Mouse (Mus musculus) kidney, postnatal 4 days (tissue): ENCODE results near the gene Ift46.
"Not testable (repeated sequence)": the region's sequence is repeated elsewhere in the genome, so short reads cannot be mapped to it uniquely, and the experiment has no call there.

ENCODE experiments used
- DNase-seq, 2 experiments: peaks; one replicate each; pipeline ENCODE4 v3.0.0; 2021; ENCODE audit warnings: mixed read lengths in 2 of 2

Ift46 gene

DNA sequence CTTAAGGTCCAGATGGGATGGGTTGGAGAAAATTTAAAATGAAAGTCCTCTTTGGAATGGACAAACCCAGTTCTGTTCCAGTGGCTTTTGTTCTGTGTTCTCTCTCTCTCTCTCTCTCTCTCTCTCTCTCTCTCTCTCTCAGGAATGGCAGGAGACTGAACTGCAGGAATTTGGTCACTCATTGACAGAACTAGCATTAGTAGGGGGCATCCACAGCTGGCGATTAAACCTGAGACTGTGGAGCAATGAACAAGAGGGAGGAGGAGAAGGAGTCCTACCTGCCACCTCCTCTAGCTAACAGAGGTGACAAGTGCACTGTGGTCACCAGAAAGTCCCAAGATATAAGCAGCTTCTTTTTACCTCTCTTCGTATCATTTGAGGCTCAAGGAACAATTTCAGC lies 31.4 kb upstream of the Ift46 start:
- peak in 1 of 2 experiments; percentile 54 for DNase-seq

DNA sequence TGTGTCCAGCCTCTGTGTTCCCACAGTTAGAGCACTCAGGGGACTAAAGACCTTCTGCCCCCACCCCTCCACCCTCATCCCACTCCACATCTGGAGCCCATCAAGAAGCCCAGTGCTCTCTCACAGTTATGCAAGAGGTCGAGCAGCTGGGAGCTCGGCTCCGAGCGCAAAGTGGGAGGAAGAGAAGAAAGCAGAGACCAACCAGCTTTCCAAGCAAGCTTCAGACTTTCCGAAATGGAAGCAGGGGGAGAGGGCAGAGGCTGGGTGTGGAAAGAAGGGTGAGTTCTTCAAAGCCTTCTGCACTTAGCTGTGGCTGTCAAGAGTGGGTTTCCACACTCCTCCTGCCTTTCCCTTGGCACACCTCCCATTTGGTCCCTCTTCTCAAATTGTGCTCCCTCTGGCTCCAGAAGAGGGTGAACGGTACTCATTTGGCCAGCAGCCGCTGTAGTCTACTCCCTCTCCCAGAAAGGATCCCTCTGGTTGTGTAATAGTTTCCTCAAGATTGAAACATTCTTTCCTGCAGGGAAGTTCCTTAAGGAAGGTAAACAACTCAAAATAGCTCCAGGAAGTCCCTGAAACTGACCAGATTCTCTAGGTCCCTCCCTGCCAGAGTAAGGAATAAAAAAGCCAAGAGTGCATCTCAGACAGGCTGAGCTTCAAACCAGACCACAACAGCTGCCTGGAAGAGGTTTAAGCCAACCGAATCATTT lies 30.3 kb upstream of the Ift46 start:
- DNase-seq = peak; percentile 75 to 83

DNA sequence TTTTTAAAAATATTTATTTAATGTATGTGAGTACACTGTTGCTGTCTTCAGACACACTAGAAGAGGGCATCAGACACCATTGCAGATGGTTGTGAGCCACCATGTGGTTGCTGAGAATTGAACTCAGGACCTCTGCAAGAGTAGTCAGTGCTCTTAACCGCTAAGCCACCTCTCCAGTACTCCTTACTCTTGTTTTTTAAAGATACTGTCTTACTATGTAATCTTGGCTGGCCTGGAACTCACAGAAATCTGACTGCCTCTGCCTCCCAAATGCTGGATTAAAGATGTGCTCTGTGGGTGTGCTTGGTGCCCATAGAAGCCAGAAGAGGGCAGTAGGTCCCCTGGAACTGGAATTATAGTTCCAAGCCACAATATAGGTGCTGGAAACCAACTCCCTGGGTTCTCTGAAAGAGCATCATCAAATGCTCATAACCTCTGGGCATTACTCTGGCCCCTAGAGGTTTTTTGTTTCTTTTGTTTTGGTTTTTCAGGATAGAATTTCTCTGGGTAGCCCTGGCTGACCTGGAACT lies 27.0 kb upstream of the Ift46 start:
- no peak for DNase-seq

DNA sequence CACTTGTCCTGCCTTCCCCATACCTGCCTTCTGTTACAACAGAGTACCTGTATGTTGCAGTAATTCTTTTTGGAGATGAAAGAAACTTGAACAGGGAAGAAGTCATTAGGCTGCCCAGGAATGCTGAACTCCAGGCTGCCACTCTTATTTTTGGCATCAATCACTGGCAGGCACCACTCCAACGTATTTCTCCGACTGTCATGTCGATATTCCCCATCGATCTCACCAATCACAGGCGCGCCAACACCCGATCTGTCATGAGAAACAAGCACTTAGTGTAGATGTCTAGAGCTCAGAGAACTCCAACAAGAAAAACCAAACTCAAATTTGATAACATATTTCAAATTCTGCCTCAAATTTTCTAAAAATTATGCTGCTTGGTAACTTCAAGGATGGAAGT lies 22.3 kb upstream of the Ift46 start:
- no peak for DNase-seq

DNA sequence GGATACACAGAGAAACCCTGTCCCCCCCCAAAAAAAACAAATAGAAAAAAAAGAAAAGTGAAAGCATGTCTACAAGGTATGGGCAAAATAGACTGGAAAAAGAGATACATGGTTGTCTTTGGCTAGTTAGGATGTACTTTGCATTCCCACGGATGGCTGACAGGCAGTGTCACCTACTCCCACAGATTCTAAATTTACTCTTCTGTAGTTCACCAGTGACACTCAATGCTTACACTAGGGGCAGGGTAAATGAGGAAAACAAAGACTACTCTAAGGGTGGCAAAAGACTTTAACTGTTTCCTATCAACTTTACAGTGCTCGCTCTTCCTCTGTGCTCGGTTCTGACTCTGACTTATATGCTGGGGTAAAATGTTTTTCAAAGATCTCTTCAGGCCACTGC lies 21.0 kb upstream of the Ift46 start:
- DNase-seq = no peak

DNA sequence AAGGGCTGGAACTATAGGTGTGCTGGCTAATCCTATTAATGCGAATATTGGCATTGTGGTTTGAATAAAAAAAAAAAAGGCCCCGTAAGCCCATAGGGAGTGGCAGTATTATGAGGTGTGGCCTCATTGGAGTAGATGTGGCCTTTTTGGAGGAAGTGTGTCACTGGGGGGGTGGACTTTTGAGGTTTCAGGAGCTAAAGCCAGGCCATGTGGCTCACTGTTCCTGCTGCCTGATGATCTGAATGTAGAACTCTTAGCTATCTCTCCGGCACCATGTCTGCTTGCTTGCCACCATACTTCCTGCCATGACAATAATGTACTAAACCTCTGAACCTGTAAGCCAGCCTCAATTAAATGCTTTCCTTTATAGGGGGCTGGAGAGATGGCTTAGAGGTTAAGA lies 20.4 kb upstream of the Ift46 start:
- DNase-seq = no peak

DNA sequence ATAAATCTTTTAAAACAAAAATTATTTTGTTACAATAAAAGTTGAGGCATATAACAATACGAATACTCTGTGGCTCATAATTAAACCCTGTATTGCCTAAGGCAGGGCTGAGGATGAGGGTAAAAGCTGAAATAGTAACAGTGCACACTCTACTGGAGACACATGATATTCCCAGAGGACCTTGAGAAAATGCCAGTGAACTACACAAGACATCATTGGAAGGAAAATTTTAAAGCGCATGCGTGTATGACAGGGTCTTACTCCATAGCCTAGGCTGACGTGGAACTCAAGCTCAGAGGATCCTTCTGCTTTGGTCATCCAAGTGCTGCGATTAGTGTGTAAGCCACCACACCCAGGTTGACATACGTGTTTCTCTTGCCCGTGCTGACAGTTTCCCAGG lies 19.2 kb upstream of the Ift46 start:
- DNase-seq = no peak

DNA sequence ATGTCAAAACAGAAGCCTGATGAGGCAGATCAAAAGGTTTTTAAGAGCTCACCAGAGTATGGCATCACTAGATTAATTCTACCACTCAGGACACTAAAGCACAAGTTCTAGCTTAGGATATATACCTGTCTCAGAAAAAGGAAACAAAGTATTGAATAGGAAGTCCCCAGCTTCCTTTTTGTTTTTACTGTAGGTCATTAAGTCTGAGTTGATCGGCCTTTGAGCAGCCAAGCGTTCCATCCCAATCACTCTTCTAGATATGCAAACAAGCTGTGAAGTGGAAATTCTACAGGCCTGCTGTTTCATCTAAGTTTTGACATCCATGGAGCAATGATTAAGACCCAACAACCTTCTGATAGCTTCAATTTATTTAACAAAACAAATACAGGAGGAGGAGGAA lies 6.8 kb upstream of the Ift46 start:
- no peak for DNase-seq

DNA sequence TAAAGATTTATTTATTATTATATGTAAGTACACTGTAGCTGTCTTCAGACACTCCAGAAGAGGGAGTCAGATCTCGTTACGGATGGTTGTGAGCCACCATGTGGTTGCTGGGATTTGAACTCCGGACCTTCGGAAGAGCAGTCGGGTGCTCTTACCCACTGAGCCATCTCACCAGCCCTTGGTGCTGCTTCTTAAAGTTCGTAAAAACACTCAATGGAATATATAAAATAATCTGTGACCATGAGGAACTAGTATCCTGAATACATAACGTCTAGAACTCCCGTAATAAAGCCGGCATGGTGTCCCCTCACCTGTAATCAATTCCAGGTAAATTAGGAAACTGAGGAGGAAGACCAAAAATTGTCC lies 304 bp downstream of the Ift46 start:
- DNase-seq = not testable (repeated sequence)

DNA sequence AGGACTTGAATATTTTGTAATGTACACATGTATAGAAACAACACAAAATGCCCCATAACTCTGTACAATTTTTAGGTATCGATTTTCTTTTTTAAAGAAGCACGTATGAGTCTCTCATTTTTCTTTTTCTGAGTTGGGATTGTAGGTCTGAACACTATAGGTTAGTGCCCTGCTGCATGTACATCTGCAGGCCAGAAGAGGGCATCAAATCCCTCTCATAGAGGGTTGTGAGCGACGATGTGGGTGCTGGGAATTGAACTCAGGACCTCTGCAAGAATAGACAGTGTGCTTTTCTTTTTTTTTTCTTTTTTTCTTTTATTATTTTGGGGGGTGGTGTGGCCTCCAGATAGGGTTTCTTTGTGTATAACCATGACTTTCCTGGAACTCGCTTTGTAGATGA lies 3.7 kb downstream of the Ift46 start:
- no peak for DNase-seq

DNA sequence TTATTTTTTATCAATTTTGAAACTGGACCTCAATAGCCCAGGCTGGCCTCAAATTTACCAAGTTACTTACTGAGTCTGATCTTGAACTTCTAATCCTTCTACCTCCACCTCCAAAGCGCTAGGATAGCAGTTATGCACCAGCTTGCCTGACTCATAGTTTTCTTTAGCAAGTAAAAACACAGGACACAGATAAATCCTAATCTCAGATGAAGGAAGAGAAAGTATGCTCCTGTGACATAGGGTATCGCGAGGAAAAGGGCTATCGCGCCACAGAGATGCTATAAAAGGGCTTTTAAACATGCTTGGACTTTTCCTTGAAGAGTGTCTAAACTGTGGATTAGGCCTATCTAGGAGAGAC lies 4.7 kb downstream of the Ift46 start:
- no peak for DNase-seq

DNA sequence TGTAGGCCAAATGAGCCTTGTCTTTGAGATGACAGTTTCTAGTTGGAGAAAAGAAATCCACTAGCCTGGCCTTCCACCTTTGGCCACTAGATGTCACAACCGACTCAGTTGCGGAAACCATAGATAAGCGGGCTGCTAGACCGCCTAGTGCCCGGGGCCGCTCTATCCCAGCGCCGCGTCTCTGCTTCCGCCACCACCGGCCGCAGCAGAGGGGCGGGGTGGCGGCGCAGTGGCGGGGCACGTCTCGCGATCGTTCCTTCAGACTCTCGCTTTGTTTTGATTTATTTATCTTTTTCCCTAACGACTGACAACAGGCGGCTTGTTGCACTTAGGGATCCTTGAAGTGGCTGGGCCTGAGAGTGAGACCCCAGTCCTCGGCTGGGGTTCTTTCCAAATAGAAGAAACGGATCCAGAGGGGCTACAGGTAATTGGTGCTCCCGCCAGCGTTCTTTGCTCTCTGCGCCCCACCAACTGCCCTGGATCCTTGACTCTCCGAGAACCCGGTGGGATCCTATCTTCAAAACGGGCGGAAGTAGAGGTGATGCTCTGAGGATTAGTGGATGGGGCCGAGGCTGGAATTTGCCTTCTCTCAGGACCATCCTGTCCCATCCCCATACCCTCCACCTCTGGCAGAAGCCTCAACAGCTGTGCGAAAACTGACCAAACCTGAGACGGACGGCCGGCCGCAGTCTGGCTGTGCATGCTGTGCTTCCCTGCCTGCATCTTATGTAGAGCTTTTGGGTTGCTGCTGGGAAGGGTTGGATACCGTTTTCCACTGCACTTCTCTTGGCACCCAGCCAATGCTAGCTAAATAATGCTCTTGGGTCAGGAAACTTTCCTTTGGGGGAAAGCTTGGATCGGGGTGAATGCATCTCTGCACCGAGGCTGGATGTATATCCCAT lies 5.3 kb downstream of the Ift46 start:
- peak; percentile 96 to 98 for DNase-seq

DNA sequence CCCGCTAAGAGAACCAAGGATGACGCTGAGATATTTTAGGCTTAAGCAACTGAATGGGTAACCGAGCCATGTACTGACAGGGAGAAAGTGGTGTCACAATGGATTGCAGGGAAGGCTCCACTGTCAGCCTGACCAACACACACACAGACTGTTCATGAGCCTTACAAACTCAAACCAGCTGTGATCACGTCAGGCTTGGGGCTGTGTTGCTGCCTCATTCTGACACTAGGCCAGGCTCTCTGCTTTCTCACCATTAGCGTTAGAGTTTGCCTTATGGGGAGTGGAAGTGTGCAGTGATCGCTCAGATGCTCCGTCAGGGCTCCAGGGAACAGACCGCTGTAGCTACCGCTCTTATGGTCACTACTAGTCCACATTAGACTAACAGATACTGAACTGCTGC lies 25.1 kb downstream of the Ift46 start:
- no peak for DNase-seq

DNA sequence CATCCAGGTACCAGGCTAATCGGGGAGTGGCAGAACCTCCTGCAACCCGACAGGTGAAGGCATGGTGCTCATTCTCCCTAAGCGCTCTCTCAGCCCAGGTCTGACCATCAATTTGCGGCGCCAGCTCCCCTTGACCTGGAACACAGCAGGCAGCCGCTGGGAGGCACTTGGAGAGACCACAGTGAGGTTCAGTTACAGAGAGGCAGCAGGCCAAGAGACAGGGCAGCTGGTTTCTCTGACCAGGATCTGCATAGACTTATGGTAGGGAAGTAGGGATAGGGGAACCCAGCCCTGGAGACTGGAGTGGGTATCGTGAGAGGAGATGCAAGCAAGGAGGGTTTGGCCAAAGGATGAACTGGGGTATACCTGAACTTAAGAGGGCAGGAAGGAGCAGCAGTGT lies 30.6 kb downstream of the Ift46 start:
- DNase-seq = no peak

DNA sequence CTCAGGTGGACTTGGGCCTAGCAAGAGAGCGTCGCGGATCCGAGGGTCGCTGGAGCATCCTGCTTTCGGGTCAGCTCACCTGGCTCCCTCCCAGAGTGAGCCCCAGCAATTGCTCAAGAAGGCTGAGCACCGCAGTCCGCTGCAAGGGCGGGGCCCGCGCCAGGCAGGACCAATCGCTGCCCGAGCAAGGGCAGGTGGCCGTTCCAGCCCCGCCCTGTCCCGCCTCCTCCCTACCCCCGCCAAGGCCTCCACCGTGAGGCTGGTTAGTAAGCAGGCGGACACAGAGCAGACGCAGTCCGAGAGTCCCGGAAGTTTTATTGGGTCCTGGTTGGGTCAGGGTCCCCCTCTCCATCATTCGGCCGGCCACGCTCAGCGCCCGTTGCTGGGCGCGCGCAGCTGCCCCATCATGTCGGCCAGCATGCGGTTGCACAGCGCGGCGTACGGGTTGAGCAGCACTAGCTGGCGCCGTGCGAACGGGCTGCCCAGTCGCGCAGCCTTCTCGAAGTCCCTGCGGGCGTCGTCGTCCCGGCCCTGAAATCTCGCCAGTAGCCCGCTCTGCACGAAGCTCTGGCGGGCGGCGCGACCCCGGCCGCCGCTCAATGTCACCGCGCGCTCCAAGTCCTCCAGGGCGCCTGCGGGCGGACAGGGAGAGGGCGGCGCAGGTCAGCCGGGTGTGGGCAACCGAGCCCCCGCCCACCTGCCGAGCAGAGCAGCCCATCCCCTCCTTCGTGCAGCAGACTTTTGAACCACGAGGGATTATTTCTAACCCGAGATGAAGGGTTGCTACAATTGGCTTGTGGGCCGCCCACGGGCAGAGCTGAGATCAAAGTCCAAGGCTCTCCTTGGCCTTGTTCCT lies 31.6 kb downstream of the Ift46 start, which contains the start of gene Tmem25:
Tmem25 (minus strand) TSS at position 206 of the 856 bp plus-strand sequence.
- peak; percentile 89 to 94 for DNase-seq

DNA sequence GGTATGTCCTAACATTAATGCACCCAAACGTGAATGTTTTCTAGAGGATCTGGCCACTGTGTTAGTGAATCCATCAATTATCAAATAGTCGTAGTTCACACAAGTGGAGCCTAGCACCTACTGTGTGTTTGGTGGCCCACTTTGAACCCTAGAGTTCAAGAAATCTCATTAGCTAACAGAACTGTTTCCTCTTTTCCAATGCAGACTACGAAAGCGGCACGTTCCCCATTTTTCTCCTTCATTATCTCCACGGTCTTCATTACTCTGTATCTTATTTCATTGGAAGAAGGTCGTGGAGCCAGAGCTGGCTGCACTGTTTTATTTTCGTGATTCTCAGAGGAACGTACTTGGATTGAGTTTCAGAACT lies 32.2 kb downstream of the Ift46 start:
- no peak for DNase-seq

DNA sequence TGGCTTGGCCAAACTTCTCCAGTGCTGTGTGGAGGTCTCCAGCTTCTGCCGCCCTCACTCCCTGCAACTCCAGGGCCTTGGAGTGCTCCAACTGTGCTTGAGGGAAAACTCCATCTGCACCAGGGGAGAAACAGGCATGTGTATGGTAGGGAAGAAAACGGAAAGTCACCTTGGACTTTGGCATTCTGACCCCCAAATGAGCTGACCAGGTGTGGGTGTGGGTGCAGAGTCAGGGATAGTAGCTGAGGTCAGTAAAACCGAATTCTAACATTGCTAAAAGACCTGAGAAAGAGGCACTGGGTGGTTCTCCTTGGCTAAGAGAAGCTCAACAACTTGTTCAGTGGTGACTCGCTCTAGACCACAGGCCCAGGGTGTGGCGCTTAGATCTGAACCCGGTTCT lies 34.0 kb downstream of the Ift46 start:
- peak in 1 of 2 experiments; percentile 16 for DNase-seq

DNA sequence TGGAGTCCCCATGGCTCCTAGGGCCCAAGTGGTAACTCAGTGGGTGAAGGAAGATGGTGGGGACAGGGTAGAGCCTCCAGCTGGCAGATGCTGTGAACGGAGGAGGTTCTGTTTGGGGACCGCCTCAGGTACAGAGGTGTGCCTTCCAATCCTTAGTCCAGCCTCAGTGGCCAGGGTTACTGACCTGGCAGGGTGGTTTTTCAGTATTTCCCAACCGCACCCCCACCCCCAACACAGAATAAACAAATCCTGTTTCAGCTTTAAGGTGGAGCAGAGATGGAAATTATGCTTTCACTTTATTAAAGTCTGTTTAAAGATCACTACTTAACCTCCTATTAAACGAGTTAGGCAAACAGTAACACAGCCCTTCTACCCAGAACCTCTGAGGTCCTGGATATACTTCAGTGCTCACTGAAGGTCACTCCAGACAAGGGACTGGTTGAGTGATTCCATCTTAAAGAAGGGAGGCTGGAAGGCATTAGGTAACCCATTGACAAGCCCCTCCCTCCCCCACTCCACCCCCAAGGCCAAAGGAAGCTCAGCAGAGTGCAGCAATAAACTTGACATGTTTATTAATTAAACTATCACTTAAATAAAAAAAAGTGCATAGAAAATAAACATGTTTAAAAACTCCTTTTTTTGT lies 35.2 kb downstream of the Ift46 start, which contains the start of gene Ttc36:
Ttc36 (minus strand) TSS at position 265 of the 643 bp plus-strand sequence.
- peak; percentile 63 to 77 for DNase-seq

DNA sequence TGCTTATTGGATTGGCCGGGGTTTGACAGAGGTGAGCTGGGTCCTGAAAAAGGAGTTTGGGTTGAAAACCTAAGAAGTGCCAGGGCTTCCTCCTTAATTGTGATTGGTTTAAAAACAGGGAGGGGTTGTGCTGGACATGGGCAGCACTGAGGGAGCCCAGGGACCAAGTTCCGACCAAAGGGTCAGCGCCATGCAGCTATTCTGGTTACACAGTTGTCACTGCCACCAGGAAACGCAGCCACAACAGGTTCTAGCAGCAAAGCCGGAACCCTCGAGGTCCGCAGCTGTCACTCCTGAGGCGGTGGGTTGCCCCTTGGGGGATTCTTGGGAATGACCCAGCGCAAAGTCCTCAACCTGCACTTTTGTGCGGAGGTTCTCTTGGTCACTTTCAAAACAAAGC lies 37.0 kb downstream of the Ift46 start:
- peak in 1 of 2 experiments; percentile 28 for DNase-seq

DNA sequence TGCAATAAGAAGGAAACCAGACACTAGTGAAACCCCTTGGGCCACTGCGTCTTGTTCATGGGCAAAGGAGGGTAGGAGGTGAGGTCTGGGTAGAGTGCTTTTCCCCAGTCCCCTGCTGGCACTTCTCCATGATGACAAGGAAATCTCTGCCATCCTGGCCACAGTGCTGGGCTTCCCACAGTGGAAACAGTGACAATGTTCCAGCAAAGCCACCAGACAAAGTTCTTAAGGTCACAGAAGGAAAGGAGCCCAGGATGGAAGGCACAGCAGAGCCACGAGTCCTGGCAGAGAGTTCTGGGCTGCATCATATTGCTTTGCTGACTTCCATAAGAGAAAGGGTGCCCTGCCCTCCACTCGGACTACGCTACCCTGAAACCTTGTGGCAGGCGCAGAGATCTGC lies 37.8 kb downstream of the Ift46 start:
- no peak for DNase-seq

DNA sequence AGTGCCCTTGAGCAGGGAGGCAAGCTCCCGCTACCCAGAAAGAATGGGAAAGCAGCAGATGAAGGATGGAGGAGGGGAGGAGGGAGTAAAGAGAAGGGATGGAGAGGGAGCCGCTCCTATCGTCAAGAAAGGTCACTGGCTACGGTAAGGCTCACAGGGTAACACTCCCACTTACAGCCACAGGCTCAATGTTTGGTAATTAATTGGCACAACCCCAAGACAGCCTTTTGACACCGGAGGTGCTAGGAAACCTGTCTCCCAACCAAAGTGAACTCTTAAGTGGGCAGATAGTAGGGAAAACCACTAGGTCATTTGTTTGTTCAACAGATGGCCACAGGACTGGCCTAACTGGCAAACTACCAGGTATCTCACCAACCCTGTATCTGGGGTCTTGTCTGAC lies 39.4 kb downstream of the Ift46 start:
- no peak for DNase-seq

DNA sequence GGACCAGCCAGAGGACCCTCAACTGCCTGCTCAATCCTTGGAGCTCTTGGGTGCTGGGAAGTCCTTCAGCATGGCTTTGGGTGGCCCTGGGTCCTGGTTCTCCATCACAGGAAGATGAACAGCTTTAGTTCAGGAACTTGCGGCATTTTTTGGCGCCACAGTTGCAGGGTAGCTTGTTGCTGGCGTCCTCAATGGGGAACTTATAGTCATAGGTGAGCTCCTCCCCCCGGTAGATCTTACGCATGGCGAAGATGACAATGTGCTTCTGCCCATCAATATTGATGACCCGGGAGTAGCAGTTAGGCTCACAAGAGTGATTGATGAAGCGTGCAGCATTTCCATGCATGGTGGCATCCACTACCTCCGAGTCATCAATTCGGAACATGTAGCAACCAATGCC lies 40.1 kb downstream of the Ift46 start:
- DNase-seq = no peak

DNA sequence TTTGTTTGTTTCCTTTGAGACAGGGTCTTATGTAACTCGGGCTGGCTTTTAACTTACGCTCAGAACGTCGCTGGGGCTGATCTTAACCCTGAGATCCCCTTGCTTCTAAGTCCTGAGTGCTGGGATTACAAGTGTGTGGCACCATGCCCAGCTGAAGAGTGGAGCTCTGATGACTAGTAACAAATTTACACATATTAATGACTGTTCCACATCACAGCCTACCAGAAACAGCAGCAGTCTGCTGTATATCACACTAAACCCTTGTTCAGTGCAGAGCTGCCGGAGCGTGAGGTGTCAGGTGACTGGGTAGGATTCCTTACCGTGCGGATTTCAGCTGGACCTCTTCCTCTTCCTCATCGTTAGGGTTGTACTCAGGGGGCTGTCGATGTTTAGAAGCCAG lies 42.6 kb downstream of the Ift46 start:
- peak; percentile 41 to 63 for DNase-seq
